Mouse (Mus musculus): ENCODE measurements around the gene Ptprcap. TPM values are rescaled to one million over a fixed set of nuclear protein-coding genes. Genes with fewer than 3 reads are reported as not detected.
A peak's percentile ranks its signal among the peaks of the same experiment; 100 is the strongest.

Ptprcap gene
- total RNA-seq, 2 experiments from 2014 or later, result 0.94 to 1.5 TPM

GRCm38 (mm10) chr19:4145936-4146335 lies 7.5 kb upstream of the Ptprcap start:
- intact Hi-C loops (cut with DNase I), result no loop called here
- DNase-seq (ENCODE audit: low spot score), result no peak

- DNase-seq (ENCODE audit: low spot score), result no peak
- intact Hi-C loops (cut with DNase I), result no loop called here
Measured at GRCm38 (mm10) chr19:4146366-4147021, 6.9 kb upstream of the Ptprcap start.

GRCm38 (mm10) chr19:4147022-4147405 lies 6.4 kb upstream of the Ptprcap start:
- DNase-seq (ENCODE audit: low spot score), result no peak
- intact Hi-C loops (cut with DNase I), result no loop called here

GRCm38 (mm10) chr19:4147782-4148490 lies 5.5 kb upstream of the Ptprcap start:
- intact Hi-C loops (cut with DNase I), result no loop called here
- DNase-seq (ENCODE audit: low spot score), result no peak

- peak; percentile 95 for DNase-seq (ENCODE audit: low spot score)
- intact Hi-C loops (cut with DNase I), result no loop called here
Measured at GRCm38 (mm10) chr19:4148491-4148806, 5.0 kb upstream of the Ptprcap start, which contains the start of gene Coro1b. TSS of gene Coro1b (plus strand) at chr19:4148619.

- intact Hi-C loops (cut with DNase I), result no loop called here
- no peak for DNase-seq (ENCODE audit: low spot score)
Measured at GRCm38 (mm10) chr19:4148819-4149218, 4.6 kb upstream of the Ptprcap start.

- no peak for DNase-seq (ENCODE audit: low spot score)
- intact Hi-C loops (cut with DNase I), result no loop called here
Measured at GRCm38 (mm10) chr19:4149283-4149682, 4.1 kb upstream of the Ptprcap start.

- intact Hi-C loops (cut with DNase I), result no loop called here
- no peak for DNase-seq (ENCODE audit: low spot score)
Measured at GRCm38 (mm10) chr19:4149764-4150461, 3.5 kb upstream of the Ptprcap start.

- intact Hi-C loops (cut with DNase I), result no loop called here
- DNase-seq (ENCODE audit: low spot score), result no peak
Measured at GRCm38 (mm10) chr19:4150567-4151487, 2.6 kb upstream of the Ptprcap start.

- no peak for DNase-seq (ENCODE audit: low spot score)
- intact Hi-C loops (cut with DNase I), result no loop called here
Measured at GRCm38 (mm10) chr19:4151488-4151860, 1.9 kb upstream of the Ptprcap start.

- intact Hi-C loops (cut with DNase I), result no loop called here
Measured at GRCm38 (mm10) chr19:4151898-4152297, 1.5 kb upstream of the Ptprcap start.

GRCm38 (mm10) chr19:4152445-4153231 lies 766 bp upstream of the Ptprcap start:
- no peak for DNase-seq (ENCODE audit: low spot score)
- intact Hi-C loops (cut with DNase I), result no loop called here

More at GRCm38 (mm10) chr19:4151898-4152297, 1.5 kb upstream of the Ptprcap start:
- no peak for DNase-seq (ENCODE audit: low spot score)

- no peak for DNase-seq (ENCODE audit: low spot score)
- intact Hi-C loops (cut with DNase I), result no loop called here
Measured at GRCm38 (mm10) chr19:4154437-4155222, 1.2 kb downstream of the Ptprcap start.

- no peak for DNase-seq (ENCODE audit: low spot score)
Measured at GRCm38 (mm10) chr19:4155223-4156072, 2.0 kb downstream of the Ptprcap start.

GRCm38 (mm10) chr19:4156073-4156579 lies 2.7 kb downstream of the Ptprcap start:
- no peak for DNase-seq (ENCODE audit: low spot score)
- intact Hi-C loops (cut with DNase I), result no loop called here

More at GRCm38 (mm10) chr19:4155223-4156072, 2.0 kb downstream of the Ptprcap start:
- intact Hi-C loops (cut with DNase I), result no loop called here

GRCm38 (mm10) chr19:4156771-4157170 lies 3.4 kb downstream of the Ptprcap start:
- intact Hi-C loops (cut with DNase I), result no loop called here
- no peak for DNase-seq (ENCODE audit: low spot score)

GRCm38 (mm10) chr19:4159049-4159448 lies 5.6 kb downstream of the Ptprcap start:
- intact Hi-C loops (cut with DNase I), result no loop called here
- no peak for DNase-seq (ENCODE audit: low spot score)

Measured in heart, postnatal 25 days (tissue).